Mouse (Mus musculus): ENCODE results near the gene Ror1. TPM values are rescaled to one million over a fixed set of nuclear protein-coding genes. Genes with fewer than 3 reads are reported as not detected.

Ror1 gene
- 10 to 100 TPM in 1 of 2 experiments, 1 to 10 TPM in 1; 9.3 to 12.0 TPM for total RNA-seq (2021)
- long read RNA-seq, experiment 1, partial matches to known transcripts: 4 of 8 reads
- long read RNA-seq, experiment 1, other reads (novel, unspliced or antisense): 4 of 8 reads
- long read RNA-seq, experiment 2, partial matches to known transcripts: 6 of 8 reads
- long read RNA-seq, experiment 2, other reads (novel, unspliced or antisense): 2 of 8 reads

DNA sequence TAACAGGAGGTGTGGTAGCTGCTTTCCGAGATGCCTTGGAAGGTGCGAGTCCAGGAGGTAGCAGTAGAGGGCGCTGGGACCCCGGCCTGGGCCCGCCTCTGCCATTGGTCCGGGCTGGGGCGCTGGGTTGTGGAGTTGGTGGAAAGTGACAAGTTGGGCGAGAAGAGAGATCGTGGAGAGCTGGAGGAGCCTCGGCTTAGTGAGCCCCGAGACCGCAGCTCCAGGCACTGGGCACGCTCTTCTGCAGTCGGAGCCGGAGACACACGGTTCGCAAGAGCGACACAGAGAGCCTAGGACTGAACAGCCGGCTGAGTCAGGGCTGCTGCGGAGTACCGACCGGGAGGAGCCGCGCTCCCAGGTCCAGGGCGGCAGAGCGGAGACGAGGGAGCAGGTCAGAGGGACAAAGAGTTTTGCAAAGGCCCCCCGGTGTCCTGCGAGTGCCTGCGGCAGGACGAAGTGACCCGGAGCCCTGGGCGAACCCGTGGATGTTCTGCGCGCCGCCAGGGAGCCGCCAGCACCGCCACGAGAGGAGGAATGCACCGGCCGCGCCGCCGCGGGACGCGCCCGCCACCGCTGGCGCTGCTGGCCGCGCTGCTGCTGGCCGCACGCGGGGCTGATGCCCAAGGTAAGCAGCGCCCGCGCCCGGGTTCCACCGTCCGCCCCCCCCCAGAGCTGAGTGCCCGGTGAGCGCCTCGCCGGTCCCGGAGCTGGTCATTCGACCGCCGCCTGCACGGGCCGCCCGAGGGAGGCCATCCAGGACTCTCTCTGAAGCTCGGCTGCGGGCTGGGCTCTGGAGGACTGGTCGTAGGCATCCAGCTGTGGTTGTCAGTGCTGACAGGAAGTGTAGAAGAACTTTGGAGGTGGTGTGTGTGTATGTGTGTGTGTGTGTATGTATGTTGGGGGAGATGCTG is at the start of gene Ror1:
TSS of gene Ror1 (plus strand) at position 107 of the 911 bp plus-strand sequence.
- peak; percentile 93 to 95 for DNase-seq
- intact Hi-C loops (cut with DNase I): loop anchor here (1.0 to 10.0 kb wide), 8 partner anchors 67 to 442 kb away; no protein-coding TSS in a partner anchor

DNA sequence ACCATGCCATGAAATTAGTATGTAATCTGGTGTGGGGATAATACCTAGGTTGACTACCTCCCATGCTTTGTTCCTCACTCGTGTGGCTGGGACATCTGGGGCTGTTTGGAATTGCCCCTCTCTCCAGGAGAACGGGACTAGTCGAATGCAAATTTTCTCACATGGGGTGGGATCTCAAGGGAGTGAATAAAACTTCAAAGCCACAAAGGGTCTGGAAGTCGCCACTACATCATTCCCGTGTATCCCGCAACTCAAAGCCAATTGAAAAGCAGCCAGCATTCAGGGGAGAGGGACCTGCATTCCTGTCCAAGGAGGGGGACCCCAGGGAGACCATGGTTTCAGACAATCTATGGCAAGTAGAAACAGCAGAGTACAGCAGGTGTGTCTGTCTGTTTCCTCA is 48.5 kb upstream of the Ror1 start:
- DNase-seq: no peak
- intact Hi-C loops (cut with DNase I): no loop called here

DNA sequence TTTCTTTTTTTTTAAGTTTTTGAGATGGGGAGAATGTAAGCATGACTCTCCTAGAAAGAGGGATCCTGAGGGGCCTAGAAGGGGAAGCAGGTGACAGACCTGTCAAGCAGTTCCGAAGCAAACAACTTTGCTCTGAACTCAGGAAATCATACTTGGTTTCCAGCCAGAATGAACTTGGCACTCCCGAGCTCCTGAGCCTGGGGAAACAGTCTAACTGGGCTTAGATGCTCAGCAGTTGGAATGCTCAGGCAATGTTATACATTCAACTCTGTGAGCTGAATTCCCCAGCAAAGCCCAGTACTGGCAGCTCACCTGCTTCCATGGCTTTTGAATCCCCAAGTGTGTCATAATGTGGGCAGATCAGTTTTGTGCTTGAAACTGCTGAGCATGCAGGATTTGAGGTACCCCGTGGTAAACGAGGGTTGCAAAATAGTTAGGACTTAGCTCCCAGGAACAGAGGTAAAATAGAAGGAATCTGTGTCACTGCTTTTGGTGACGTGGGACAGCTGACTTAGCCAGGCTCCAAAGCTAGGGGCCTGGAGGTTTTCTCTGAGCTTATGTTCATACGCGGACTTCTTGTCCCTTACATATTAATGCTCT is 47.1 kb upstream of the Ror1 start:
- intact Hi-C loops (cut with DNase I): no loop called here
- DNase-seq: no peak

DNA sequence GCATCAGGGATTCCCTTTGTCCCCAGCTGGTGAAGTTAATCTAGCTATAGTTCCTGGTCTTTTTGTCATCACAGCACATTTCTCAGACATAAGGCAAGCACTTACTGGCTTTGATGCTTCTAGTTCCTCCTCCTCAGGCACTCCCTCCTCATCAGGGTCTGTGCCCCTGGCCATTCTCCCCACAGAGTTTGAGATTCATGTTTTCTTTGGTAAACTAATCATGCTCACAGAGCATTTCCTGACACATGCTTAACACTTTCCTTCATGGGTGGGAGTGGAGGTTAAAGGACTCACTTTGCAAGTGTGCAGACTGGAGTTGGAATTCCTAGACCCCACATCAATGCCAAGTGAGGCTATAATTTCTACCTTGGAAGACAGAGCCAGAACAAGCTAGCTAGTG is 43.8 kb upstream of the Ror1 start:
- DNase-seq: no peak
- intact Hi-C loops (cut with DNase I): no loop called here

DNA sequence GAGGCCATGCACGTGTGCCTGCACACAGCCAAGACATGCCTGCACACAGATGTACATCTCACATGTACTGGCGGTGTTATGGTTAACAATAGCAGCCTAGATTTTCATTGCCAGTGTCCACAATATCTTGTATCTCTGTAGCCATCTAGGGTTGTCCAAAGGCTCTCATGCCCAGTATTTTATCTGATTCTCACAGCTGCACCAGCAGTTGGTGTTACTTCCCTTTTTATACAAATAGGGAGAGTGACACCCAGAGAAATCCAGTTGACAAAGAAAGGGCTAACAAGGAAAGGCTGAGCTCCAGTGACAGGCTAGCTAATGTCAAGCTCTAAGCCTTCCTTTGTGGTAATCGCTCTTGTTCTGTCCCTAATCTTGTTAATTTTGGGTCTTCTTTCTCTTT is 43.3 kb upstream of the Ror1 start:
- no peak for DNase-seq

DNA sequence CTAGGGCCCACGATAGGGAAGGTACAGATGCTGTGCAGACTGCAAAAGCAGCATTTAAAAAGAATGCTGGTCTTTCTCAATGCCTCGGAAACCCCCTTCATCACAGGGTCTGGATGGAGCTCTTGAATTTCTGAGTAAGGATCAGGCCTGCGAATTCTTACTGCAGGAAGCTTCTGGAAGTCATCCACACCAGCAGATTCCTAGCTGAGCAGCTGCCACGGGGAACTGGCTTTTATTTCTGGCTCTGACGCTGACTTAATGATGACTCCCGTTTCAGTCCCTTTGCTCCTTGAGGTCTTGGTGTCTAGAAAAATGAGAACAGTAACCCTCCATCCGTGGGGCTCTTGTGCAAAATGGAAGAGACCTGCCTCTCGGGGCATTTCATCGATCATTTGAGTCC is 39.5 kb upstream of the Ror1 start:
- intact Hi-C loops (cut with DNase I): no loop called here
- DNase-seq: peak; percentile 38 to 56

More for the DNA sequence above, 43.3 kb upstream of the Ror1 start:
- intact Hi-C loops (cut with DNase I): no loop called here

DNA sequence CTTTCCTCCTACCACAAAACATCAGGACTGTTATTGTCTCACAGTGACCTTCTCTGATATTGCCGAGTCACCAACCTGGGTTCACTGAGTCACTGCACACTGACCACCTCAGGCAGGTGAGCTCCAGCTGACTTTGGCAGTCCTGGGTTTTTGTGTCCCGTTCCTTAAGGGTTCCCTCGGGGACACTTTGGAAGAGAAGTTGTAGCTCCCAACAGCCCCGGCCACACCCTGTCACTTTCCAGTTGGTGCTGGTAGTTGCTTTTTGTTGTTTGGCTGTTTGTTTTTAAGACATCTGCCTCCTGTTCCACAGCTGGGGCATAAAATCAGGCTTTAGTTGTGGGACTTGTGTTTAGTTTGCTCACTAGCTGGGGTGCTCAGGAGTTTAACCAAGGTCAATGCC is 39.1 kb upstream of the Ror1 start:
- DNase-seq: no peak
- intact Hi-C loops (cut with DNase I): no loop called here

DNA sequence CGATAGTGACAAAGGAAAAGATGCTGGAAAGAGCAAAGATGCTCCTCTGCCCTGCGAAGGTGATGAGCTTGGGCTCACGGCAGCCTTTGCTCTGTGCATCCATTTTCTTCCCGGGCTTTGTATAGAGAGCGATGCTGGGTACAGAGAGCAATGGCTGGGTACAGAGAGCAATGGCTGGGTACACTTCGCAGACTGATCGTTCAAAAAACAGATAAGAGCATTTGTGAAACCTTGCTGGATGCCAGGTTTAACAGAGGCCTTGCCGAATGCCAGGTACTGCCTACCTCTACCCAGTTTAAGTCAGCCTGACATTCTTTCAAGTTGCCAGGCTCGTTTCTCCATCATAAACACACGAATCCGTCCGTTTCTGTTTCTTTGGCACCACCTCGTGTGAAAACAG is 38.2 kb upstream of the Ror1 start:
- no peak for DNase-seq
- intact Hi-C loops (cut with DNase I): no loop called here

DNA sequence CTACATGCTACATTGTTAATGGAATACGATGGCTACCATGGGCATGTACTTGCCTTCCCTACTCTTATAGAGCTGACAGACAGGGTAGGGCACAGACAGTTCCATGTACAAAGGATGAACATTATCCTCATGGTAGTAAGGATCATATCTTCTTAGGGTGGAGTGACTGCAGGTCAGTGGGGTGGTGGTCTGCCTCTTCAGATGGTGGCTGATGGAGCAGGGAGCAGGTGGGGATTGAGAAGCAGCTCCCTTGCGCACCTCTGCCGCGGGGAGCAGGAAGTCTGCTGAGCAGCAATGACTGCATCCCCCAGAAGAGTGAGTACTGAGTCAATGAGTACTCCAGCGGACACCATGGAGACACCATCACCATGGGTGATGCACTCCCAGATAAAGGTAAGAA is 37.0 kb upstream of the Ror1 start:
- intact Hi-C loops (cut with DNase I): no loop called here
- DNase-seq: no peak

DNA sequence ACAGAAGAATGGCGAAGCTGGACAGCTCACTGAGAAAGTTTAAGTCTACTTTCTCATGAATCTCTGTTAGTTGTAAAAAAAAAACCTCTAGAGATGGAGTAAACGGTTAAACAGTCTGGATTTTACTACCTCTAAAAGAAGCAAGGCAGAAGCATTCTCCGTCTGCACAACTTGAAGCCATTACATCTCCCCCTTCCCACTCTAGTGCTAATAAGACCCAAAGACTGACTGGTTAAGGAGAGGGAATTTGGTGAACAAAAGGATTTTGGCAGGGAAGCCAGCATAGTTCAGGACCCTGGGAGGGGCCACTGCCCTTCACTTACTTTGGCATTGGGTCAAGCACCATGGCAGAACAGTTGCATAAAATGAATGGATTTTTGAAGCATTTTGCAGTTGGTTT is 35.8 kb upstream of the Ror1 start:
- no peak for DNase-seq
- intact Hi-C loops (cut with DNase I): no loop called here

DNA sequence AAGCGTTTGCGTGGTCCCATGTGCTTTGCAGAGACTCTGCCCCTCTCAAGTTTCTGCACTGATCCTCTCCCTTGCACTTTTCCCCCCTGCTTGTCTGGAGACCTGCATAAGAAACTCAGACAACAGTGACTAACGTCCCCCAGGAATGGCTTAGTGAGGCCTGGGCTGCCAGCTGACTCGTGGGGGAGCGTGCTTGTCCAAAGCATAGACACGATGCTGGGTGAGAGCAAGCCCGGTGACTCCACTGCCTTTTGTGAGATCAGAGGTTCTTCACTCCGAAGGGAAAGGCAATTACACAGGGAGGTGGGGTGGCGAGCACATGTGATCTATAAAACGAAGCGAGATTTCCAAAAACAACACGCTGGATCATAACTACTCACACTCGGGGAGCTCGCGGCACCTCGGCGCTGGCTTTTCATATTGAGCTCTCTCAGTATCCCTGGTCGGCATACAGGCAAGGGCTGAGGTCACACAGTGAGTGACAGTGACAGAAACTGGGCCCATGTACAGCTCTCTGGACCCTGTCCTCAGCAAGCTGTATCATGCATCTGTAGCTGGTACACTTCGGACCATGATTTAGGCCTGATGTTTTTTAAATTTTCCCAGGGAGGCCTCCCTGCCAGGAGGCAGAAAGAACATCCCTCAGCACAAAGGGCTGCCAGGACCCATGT is 34.1 kb upstream of the Ror1 start:
- intact Hi-C loops (cut with DNase I): no loop called here
- DNase-seq: no peak

DNA sequence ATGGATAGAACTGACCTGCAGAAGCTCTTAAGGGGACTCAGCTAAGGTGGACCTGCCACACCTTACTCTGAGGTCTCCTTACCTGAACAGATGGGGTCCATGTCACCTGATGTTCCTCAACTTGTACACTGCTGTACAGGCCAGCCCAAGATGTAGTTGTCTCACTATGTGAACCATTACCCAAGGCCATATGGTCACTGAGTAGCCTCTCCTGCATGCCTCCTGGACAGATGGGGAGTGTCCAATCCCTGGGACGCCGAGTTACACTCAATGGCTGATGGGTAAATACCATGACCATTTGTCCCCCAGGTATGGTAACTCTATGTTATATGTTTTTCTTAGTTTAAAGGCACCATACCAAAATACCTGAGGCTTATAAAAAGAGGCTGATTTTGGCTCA is 29.9 kb upstream of the Ror1 start:
- DNase-seq: no peak
- intact Hi-C loops (cut with DNase I): no loop called here

DNA sequence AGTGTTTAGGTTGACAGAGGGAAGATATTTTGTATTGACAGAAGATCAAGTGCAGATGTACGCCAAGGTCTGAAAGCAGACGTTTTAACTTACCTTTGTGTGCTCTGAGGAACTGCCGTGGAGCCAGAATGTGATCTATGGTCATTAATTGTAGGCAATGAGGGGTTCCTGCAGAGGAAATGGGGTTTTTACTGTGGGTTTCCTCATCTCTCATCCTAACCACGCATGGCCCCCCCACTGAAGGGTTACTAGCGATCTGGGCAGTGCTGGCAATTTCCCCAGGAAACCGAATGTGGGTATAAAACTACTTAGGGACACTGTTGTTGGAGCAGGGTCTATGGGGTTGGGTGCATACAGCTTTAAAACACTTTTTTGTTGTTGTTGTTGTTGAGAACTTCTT is 25.5 kb upstream of the Ror1 start:
- no peak for DNase-seq
- intact Hi-C loops (cut with DNase I): no loop called here

DNA sequence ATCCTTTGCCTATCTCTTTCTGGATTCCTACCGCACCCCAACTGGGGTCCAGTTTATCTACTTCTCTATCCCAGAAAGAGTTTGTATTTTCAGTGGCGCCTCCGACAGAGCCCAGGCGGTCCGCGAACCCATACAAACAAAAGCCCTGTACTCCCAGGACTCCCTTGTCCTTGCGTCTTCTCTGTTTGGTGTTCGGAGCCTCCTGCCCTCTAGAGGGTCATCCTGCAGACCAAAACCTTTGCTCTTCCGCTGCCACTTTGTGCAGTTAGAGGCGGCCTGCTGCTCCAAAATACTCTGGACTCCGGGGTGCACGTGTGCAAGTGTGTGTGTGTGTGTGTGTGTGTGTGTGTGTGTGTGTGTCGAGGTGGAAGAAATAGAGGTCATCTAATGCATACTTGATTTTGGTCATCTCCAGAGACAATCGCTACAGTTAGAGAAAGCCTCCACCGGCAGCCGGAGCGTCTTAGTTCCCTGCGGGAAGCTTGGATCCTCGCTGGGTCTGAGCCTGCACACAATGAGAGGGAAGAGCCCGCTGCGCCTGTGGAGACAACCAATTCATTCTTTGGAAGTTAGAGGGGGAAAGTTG is 1.1 kb downstream of the Ror1 start:
- intact Hi-C loops (cut with DNase I): loop anchor here (5.0 to 10.0 kb wide), 4 partner anchors 71 to 152 kb away; no protein-coding TSS in a partner anchor
- peak; percentile 27 to 40 for DNase-seq

DNA sequence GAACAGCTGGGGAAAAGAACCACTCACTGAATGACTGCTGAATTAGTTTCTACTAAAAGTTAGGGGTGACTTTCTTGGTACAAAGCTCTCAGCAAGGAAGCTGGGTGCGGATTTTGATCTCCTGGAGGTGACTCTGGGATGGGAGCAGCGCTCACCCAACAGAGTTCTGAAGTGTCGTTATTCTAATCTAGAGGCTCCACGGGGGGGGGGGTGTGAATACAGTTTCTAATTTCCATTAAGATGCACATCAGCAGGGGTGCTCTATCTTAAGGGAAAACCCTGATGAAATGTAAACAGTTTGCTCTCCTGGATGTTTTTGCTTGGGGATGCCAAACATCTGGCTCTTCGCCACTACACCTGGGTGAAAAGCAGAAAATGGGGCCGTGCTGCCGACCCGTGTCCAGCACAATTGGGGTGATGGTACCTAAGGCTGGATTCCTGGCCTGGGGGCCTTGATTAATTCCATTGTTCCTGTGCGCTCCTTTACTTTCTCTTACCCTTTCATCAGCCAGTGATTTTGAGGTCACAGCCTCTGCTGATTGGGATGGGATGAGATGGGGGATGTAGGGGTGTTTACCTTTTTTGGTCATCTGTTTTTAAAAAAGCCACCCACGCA is 1.9 kb downstream of the Ror1 start:
- intact Hi-C loops (cut with DNase I): loop anchor here (5.0 to 10.0 kb wide), 4 partner anchors 70 to 153 kb away; no protein-coding TSS in a partner anchor
- DNase-seq: no peak

DNA sequence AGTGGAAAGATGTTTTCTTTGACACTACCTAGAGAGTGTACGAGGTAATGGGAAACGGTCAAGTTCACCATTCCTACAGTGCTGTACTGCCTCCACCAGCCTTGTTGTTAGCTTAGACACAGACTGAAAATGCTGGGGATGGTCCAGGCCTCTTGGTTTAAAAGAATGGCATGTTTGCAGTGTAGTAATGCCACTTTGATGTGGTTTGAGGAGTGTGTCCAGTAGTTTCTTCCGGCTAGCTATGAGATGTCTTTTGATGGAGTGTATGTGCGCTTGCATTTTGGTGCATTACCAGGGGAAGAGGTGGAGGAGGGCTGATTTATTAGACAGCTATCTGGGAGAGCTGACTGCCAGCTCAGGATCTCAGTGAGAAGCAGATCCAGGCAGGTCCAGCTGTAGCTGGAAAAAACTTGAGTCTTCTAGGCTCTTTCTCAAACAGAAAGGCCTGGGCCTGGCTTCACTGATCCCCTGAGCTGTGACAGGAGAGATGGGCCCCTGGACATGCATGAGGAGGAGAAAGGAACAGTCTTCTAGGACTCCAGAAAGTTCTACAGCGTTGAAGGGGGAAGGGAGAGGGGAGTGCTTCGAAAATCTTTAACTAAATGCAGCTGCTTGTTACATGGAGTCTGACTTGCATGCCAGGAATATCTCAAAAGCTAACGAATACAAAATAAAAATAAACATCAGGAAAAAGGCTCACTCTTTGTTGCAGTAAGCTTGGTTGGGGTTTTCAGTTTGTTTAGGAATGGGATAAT is 5.7 kb downstream of the Ror1 start:
- intact Hi-C loops (cut with DNase I): no loop called here
- DNase-seq: no peak

DNA sequence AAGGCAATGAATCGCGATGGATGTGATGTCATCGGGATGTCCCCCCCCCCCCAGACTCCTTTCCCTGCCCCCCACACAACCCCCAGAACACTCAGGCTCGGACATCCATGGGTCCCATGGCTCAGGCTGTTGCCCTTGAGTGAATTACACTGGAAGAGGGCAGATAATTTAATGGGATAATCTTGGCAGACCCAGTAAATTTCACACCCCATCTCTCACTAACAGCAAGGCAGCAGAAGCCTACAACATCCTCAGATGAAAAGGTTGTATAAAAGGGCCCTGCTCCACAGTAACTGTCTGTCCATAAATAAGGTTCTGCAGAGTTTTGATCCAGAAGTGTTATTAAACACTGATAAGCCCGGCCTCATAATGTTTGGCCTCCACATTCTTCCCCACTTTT is 6.3 kb downstream of the Ror1 start:
- no peak for DNase-seq
- intact Hi-C loops (cut with DNase I): no loop called here

DNA sequence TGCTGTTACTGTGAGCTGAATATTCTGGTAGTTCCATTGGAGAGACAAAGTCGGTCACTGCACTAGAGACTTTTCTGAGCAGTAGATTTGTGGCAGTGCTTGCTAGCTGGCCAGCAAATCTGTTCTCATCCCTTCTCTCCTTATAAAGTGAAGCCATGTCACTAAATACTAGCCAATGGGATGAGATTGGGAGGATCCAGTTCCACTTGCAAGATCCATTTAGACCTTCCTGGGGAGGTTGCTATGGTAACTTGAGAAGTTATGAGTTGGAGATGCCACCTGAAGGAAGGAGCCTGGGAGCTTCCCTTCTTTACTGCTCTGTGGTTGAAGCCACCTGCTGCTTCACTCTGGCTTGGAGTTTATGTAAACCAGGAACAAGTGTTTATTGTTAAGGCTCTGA is 8.7 kb downstream of the Ror1 start:
- intact Hi-C loops (cut with DNase I): no loop called here
- DNase-seq: no peak

DNA sequence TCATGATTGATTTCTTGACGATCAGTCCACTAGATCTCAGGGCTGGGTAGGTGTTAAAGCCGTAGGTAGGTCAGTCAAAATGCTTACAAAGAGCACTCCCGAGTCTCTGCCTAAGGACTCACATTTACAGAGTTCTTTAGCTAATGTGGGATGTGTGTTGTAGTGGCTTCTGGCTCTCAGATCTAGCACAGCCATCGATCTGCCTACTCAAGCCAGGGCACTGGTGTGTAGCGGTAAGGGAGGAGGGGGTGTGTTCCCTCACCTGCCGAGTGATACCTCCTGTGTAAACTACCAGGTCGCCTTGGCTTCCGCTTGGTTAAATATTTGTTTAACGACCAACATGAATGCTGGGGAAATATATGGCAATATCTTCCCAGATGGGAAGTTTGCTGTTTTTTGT is 12.0 kb downstream of the Ror1 start:
- intact Hi-C loops (cut with DNase I): no loop called here
- no peak for DNase-seq
